Mouse (Mus musculus): ENCODE results near the gene Nmt1. TPM values are rescaled to one million over a fixed set of nuclear protein-coding genes. Genes with fewer than 3 reads are reported as not detected.

Nmt1 gene
- total and polyA plus RNA-seq, 3 experiments = 84.5 to 205 (median 115) TPM

GRCm38 (mm10) chr11:103081631-103082030 lies 53.6 kb downstream of the Nmt1 start:
- H3K4me2 ChIP-seq (ENCODE audit: insufficient read depth, low read depth, poor library complexity, severe bottlenecking) = no peak overlapping the region
- TF ChIP-seq USF1 (IDR thresholded peaks at IDR 0.05; ENCODE audit: low read depth, low read length) (no peak), CHD1 (IDR thresholded peaks at IDR 0.05; ENCODE audit: low read depth, low read length) (no peak), ZC3H11A (IDR thresholded peaks at IDR 0.05; ENCODE audit: low read depth, low read length) (no peak)
- no peak overlapping the region for H3K9ac ChIP-seq (ENCODE audit: insufficient read depth, low read depth)
- no peak for DNase-seq (ENCODE audit: extremely low read depth)
- no peak overlapping the region for H3K4me3 ChIP-seq (replicated peaks in 1 of 3; ENCODE audit: low read depth in 2 of 3, low read length in 2 of 3, poor library complexity in 1 of 3)
- in situ Hi-C loops (cut with MboI; ENCODE audit: low pct_ligation_motif_present, low pct_unique_long_range_greater_than_20kb, low sequenced_read_pairs) = no loop called here
- H3K9me3 ChIP-seq (replicated peaks; ENCODE audit: low read length) = no peaks in the 10 kb centered on the region
- no peak overlapping the region for H3K27ac ChIP-seq (ENCODE audit: insufficient read depth, low read depth)
- H3K79me2 ChIP-seq (replicated peaks; ENCODE audit: control insufficient read depth, extremely low read depth, insufficient read depth, poor library complexity, severe bottlenecking) = no peaks in the 10 kb centered on the region
- no peaks in the 10 kb centered on the region for H3K27me3 ChIP-seq (replicated peaks)
- peaks cover 0 to 7% of the 10 kb centered on the region in 2 experiments; a peak in 1 of 4 replicates for H3K4me1 ChIP-seq (ENCODE audit: control insufficient read depth in 1 of 2, insufficient read depth in 2 of 2)
- dilution Hi-C loops (cut with MboI; ENCODE audit: extremely low pct_ligation_motif_present, extremely low pct_unique_long_range_greater_than_20kb, low sequenced_read_pairs) = no loop called here
- peaks cover 35 to 49% of the 10 kb centered on the region in 2 experiments for H3K36me3 ChIP-seq (replicated peaks in 1 of 2; ENCODE audit: control insufficient read depth in 1 of 2, insufficient read depth in 1 of 2, low read length in 1 of 2)

GRCm38 (mm10) chr11:103093306-103093705 lies 65.3 kb downstream of the Nmt1 start:
- H3K79me2 ChIP-seq (replicated peaks; ENCODE audit: control insufficient read depth, extremely low read depth, insufficient read depth, poor library complexity, severe bottlenecking) = peaks cover 8% of the 10 kb centered on the region; the same call in 1 of the 2 replicates
- TF ChIP-seq UBTF (IDR thresholded peaks at IDR 0.05; ENCODE audit: low read depth, low read length) (no peak), BHLHE40 (IDR thresholded peaks at IDR 0.05; ENCODE audit: low read depth, low read length) (peak; percentile 81), ZNF384 (IDR thresholded peaks at IDR 0.05; ENCODE audit: low read depth, low read length) (peak; percentile 71)
- H3K4me3 ChIP-seq (replicated peaks in 1 of 3; ENCODE audit: low read depth in 2 of 3, low read length in 2 of 3, poor library complexity in 1 of 3) = peak overlapping the region in 1 of 3 experiments; percentile 25
- no peak for DNase-seq (ENCODE audit: extremely low read depth)
- H3K36me3 ChIP-seq (replicated peaks in 1 of 2; ENCODE audit: control insufficient read depth in 1 of 2, insufficient read depth in 1 of 2, low read length in 1 of 2) = peaks cover 0 to 13% of the 10 kb centered on the region in 2 experiments
- dilution Hi-C loops (cut with MboI; ENCODE audit: extremely low pct_ligation_motif_present, extremely low pct_unique_long_range_greater_than_20kb, low sequenced_read_pairs) = no loop called here
- in situ Hi-C loops (cut with MboI; ENCODE audit: low pct_ligation_motif_present, low pct_unique_long_range_greater_than_20kb, low sequenced_read_pairs) = no loop called here
- no peaks in the 10 kb centered on the region for H3K27me3 ChIP-seq (replicated peaks)
- no peaks in the 10 kb centered on the region for H3K9me3 ChIP-seq (replicated peaks; ENCODE audit: low read length)
- H3K4me2 ChIP-seq (ENCODE audit: insufficient read depth, low read depth, poor library complexity, severe bottlenecking) = peak overlapping the region; percentile 54
- H3K27ac ChIP-seq (ENCODE audit: insufficient read depth, low read depth) = peak overlapping the region; percentile 99
- peak overlapping the region; percentile 12; the same call in 1 of the 2 replicates for H3K9ac ChIP-seq (ENCODE audit: insufficient read depth, low read depth)
- H3K4me1 ChIP-seq (ENCODE audit: control insufficient read depth in 1 of 2, insufficient read depth in 2 of 2) = peaks cover 26 to 44% of the 10 kb centered on the region in 2 experiments

- H3K27ac ChIP-seq (ENCODE audit: insufficient read depth, low read depth) = peak overlapping the region; percentile 99
- H3K4me3 ChIP-seq (replicated peaks in 1 of 3; ENCODE audit: low read depth in 2 of 3, low read length in 2 of 3, poor library complexity in 1 of 3) = peak overlapping the region in 2 of 3 experiments; percentile 10 to 40
- dilution Hi-C loops (cut with MboI; ENCODE audit: extremely low pct_ligation_motif_present, extremely low pct_unique_long_range_greater_than_20kb, low sequenced_read_pairs) = no loop called here
- TF ChIP-seq RAD21 (IDR thresholded peaks at IDR 0.05; ENCODE audit: low read depth, low read length) = no peak; the same call in 1 of the 2 replicates
- peak; percentile 70; the same call in 1 of the 2 replicates for TF ChIP-seq MAFK (IDR thresholded peaks at IDR 0.05; ENCODE audit: insufficient replicate concordance, low read length)
- TF ChIP-seq USF1 (IDR thresholded peaks at IDR 0.05; ENCODE audit: low read depth, low read length) = no peak
- peak; percentile 68 for TF ChIP-seq HCFC1 (IDR thresholded peaks at IDR 0.05; ENCODE audit: low read depth, low read length)
- peak; percentile 98 for TF ChIP-seq POLR2A (IDR thresholded peaks at IDR 0.05; ENCODE audit: low read depth, low read length)
- TF ChIP-seq USF2 (conservative IDR thresholded peaks at IDR 0.05; ENCODE audit: low read depth, low read length) = no peak
- peak; percentile 42 for TF ChIP-seq JUN (IDR thresholded peaks at IDR 0.05; ENCODE audit: insufficient read depth, low read depth, low read length)
- TF ChIP-seq EP300 (IDR thresholded peaks at IDR 0.05; ENCODE audit: low read length) = peak; percentile 97
- TF ChIP-seq GABPA (IDR thresholded peaks at IDR 0.05; ENCODE audit: insufficient replicate concordance, low read depth, low read length) = no peak
- peak; percentile 64 for TF ChIP-seq ELF1 (IDR thresholded peaks at IDR 0.05; ENCODE audit: low read depth, low read length)
- peak; percentile 100 for TF ChIP-seq ZMIZ1 (IDR thresholded peaks at IDR 0.05; ENCODE audit: low read depth, low read length)
- TF ChIP-seq MAZ (IDR thresholded peaks at IDR 0.05; ENCODE audit: low read depth, low read length) = peak; percentile 98
- TF ChIP-seq MXI1 (IDR thresholded peaks at IDR 0.05; ENCODE audit: low read depth, low read length) = peak; percentile 32; the same call in 1 of the 2 replicates
- 0 out of 2 replicates have a peak, but pooled peaks have one; percentile 59 for TF ChIP-seq KAT2A (IDR thresholded peaks at IDR 0.05; ENCODE audit: insufficient replicate concordance, low read length)
- peak; percentile 71; the same call in 1 of the 2 replicates for TF ChIP-seq CHD1 (IDR thresholded peaks at IDR 0.05; ENCODE audit: low read depth, low read length)
- no peak; the same call in 1 of the 2 replicates for TF ChIP-seq ZKSCAN1 (IDR thresholded peaks at IDR 0.05; ENCODE audit: borderline replicate concordance, low read depth, low read length)
- TF ChIP-seq TCF12 (IDR thresholded peaks at IDR 0.05; ENCODE audit: low read depth, low read length) = peak; percentile 88
These were observed 66.2 kb downstream of the Nmt1 start for GRCm38 (mm10) chr11:103093862-103094833.

More at GRCm38 (mm10) chr11:103093862-103094833, 66.2 kb downstream of the Nmt1 start:
- in situ Hi-C loops (cut with MboI; ENCODE audit: low pct_ligation_motif_present, low pct_unique_long_range_greater_than_20kb, low sequenced_read_pairs) = no loop called here
- Histone ChIP-seq H3K4me1 (ENCODE audit: control insufficient read depth in 1 of 2, insufficient read depth in 2 of 2) (peaks cover 31 to 51% of the 10 kb centered on the region in 2 experiments), H3K9me3 (replicated peaks; ENCODE audit: low read length) (no peaks in the 10 kb centered on the region), H3K4me2 (ENCODE audit: insufficient read depth, low read depth, poor library complexity, severe bottlenecking) (peak overlapping the region; percentile 54), H3K27me3 (replicated peaks) (no peaks in the 10 kb centered on the region), H3K36me3 (replicated peaks in 1 of 2; ENCODE audit: control insufficient read depth in 1 of 2, insufficient read depth in 1 of 2, low read length in 1 of 2) (peaks cover 3 to 20% of the 10 kb centered on the region in 2 experiments), H3K9ac (ENCODE audit: insufficient read depth, low read depth) (peak overlapping the region; percentile 53), H3K79me2 (replicated peaks; ENCODE audit: control insufficient read depth, extremely low read depth, insufficient read depth, poor library complexity, severe bottlenecking) (peaks cover 8% of the 10 kb centered on the region; the same call in 1 of the 2 replicates)
- DNase-seq (ENCODE audit: extremely low read depth) = peak; percentile 98
